Mouse (Mus musculus) A20 (cell line): ENCODE data around the gene Cfl1.

ENCODE experiments used
- DNase-seq: peaks from one replicate; pipeline ENCODE4 v3.0.0-alpha.2; 2011; ENCODE audit warnings: low read depth, low spot score

Gene Cfl1

GRCm38 (mm10) chr19:5465037-5465436, 25.2 kb upstream of the Cfl1 start:
- DNase-seq: no peak

DNA sequence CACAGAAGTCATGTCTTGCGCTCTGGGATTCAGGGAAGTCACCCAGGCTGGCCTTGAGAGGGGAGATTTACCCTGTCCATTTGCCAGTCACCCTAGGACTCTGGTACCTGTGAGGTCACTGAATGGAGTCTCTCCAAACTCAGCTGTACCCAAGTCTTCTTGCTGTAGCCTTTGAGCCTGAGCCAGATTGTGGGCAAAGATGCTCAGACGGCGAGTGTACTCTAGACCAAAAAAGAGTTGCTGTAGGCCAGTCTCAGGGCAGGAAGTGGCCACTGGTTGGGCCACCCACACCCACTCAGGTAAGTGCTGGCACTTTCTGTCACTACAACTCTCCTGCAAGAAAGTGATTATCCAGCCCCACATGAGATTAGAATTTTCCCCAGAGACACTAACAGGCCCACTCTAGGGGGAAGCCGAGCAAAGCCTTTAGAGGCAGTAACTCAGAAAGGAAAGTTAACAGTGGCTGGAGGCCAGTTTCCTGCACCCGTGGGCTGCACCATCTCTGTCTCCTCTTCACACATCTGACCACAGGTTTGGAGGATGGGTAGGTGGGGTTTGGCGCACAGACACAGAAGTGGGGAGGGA, 23.2 kb upstream of the Cfl1 start:
- no peak for DNase-seq

DNA sequence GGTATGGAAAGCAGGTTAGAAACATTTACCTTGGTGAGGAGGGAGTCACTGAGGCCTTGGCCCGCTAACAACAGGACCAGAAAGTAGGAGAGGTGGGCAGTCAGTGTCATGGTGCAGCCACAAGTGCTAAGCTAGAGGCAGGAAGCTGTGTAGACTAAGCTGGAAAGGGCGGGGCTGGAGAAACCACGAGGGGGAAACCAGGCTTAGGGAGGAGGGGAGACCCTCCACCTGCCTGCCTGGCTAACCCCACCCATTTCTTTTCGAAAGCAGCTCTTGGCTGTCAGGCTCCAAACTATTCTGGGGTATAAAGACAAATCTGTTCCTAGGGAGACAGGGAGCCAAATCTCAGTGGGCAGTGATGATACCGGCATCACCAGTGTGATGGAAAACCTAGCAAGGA, 21.9 kb upstream of the Cfl1 start, which contains the start of gene Ctsw:
Ctsw (minus strand) TSS at position 134 of the 400 bp plus-strand sequence.
- DNase-seq: no peak

- DNase-seq: no peak
Observed at GRCm38 (mm10) chr19:5471846-5472245, 18.4 kb upstream of the Cfl1 start.

DNA sequence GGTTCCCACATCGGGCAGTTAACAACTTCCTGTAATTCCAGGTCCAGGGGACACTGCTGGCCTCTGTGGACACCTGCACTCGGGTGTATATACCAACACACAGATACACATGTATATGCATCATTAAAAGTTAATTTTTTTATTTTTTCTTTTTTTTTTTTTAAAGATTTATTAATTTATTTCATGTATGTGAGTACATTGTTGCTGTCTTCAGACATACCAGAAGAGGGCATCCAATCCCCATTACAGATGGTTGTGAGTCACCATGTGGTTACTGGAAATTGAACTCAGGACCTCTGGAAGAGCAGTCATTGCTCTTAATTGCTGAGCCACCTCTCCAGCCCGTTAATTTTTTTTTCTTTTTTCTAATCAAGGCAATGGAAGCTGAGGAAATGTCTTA, 17.4 kb upstream of the Cfl1 start:
- DNase-seq: peak; percentile 36

DNA sequence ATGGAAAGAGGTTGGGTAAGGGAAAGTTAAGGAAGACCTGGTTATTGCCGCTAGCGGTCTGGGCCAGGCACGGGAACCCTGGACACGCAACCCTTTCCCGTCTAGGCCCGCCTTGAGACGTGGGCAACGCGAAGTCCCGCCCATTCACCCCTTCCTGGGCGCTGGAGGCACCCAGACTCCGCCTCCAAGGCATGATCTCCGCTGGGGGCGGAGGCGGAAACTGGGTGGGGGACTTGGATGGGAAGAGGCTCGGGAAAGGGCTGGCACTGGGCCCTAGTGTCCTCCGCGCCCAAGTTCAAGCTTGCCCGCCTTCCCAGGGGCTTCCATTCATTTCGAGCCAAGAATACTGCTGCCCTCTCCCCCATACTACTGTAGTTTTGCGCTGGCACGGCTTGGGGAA, 16.5 kb upstream of the Cfl1 start, which contains the start of gene Efemp2:
Efemp2 (plus strand) TSS at position 235 of the 400 bp plus-strand sequence.
- no peak for DNase-seq

DNA sequence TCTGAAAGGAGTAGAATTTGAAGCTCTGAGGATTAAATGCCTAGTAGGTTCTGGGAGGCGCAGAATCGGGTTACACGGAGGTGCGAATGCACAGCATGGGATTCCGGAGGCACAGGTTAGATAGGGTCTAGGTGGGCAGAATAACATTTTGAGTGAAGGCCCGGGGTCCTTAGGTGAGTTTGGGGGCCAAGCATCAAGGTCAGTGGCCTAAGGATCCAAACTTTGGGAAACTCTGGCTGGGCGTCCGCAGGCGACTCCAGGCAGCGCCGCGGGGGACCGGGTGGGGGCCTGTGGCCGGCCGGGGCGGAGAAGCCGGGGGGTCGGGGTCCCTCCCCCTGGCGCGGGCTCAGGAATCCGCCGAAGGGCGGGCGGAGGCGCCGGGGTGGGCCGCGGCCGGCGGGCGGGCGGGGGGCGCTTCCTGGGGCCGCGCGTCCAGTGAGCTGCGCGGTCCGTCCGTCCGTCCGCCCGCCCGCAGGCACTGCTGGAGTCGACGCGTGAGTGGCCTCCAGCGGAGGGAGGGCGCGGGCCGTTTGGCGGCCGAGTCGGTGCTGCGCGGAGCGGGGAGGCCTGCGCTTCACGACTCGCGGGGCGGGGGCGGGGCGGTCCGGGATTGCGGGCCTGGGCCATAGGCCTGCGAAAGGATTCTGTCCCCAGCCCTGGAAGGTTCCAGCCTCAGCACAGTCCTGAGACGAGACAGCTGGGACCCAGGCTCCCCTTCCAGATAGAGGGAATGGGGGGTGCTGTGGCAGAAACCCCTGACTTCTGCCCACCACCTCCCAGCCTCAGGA, 15.8 kb upstream of the Cfl1 start:
- no peak for DNase-seq

- DNase-seq: no peak
Observed at GRCm38 (mm10) chr19:5475069-5475714, 15.1 kb upstream of the Cfl1 start.

DNA sequence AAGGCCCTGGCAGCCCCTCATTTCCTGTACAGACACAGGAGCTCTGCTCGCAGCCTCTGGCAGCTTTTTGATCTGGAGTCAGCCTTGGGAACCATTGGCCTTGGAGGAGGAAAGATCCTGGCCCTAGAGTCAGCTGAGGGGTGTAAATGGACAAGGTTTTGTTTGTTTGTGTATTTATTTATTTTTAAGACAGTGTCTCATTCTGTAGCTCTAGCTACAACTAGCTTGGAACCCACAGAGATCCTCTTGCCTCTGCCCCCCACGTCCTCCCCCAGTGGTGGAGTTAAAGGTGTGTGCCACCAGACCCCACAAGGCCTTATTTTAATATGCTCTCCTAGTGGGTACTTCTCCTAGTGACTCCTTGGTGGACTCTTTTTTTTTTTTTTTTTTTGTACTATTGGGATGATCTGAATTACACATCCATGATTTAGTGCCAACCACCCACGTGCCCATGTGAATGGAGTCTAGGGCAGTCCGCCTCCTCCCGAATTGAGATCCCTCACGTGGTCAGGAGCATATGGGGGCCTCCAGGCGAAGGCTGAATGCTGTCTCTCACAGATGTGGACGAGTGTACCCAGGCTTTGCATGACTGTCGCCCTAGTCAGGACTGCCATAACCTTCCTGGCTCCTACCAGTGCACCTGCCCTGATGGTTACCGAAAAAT, 13.1 kb upstream of the Cfl1 start:
- no peak for DNase-seq

DNA sequence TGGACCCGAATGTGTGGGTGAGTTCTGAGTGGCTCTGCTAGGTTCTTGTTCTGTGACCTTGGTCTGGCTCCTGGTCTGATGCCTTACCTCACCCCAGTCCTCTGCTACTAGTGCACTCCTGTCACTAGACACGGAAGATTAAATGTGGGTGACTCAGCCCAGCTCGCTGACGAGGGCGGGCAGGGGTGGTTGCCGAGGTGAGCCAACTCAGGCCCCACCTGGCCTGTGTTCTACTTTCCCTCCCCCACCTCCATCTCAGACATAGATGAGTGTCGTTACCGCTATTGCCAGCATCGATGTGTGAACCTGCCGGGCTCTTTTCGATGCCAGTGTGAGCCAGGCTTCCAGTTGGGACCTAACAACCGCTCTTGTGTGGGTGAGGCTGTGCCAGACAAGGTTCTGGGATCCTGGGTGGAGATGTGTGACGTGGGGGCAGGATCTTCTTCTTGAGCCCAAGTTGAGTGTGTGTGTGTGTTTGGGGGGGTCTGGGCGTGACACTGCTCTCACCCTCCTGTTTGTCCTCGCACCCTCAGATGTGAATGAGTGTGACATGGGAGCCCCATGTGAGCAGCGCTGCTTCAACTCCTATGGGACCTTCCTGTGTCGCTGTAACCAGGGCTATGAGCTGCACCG, 12.5 kb upstream of the Cfl1 start:
- DNase-seq: no peak

DNA sequence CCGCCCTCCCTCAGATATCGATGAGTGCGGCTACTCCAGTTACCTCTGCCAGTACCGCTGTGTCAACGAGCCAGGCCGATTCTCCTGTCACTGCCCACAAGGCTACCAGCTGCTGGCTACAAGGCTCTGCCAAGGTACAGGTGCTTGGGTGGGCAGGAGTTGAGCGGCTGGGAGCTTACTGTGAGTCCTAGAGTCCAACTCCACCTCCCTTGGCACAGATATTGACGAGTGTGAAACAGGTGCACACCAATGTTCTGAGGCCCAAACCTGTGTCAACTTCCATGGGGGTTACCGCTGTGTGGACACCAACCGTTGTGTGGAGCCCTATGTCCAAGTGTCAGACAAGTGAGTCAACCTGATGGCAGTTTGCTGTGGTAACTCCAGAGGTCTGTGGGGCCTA, 10.2 kb upstream of the Cfl1 start:
- no peak for DNase-seq

GRCm38 (mm10) chr19:5481398-5481797, 8.9 kb upstream of the Cfl1 start:
- DNase-seq: no peak

GRCm38 (mm10) chr19:5483386-5484359, 6.6 kb upstream of the Cfl1 start:
- DNase-seq: no peak

DNA sequence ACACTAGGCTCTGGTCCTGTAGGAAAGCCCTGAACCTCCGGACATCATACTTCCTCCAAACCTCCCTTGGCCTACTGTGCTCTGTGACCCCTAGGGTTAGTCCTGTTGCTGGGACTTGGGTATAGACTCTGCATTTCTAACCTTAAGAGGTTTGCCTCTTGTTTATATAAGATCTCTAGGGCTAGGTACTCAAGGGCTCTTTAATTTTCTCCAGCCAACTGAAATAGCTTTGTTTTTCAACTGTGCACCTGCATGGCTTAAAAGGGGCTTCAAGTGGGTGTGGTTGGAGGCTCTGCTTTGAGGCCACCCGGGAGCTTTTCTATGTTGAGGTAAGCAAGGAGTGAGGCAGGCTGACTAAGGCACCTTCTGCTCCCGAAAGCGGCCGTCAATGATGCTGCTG, 5.8 kb upstream of the Cfl1 start:
- DNase-seq: no peak

GRCm38 (mm10) chr19:5485371-5485770, 4.9 kb upstream of the Cfl1 start:
- no peak for DNase-seq

GRCm38 (mm10) chr19:5485821-5486220, 4.4 kb upstream of the Cfl1 start:
- DNase-seq: no peak

DNA sequence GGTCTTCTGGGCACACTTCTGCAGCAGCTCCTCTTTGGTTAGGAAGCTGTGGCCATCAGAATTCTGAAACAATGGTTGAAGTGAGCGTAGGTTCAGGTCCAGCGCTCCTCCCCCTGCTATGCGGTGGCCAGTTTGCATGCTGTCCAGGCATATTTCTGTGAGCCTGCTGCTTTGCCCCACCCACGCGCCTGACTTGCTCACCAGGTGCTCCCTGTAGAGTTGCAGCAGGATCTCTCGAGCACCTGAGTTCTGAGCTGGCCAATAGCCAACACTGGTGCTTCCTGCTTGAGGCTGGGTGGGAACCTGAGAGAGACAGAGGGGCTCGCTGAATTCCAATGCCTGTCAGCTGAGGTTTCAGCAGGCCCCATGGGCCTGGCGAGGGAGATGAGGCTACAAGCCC, 4.0 kb upstream of the Cfl1 start:
- no peak for DNase-seq

- no peak for DNase-seq
Observed at GRCm38 (mm10) chr19:5486771-5487170, 3.5 kb upstream of the Cfl1 start.

DNA sequence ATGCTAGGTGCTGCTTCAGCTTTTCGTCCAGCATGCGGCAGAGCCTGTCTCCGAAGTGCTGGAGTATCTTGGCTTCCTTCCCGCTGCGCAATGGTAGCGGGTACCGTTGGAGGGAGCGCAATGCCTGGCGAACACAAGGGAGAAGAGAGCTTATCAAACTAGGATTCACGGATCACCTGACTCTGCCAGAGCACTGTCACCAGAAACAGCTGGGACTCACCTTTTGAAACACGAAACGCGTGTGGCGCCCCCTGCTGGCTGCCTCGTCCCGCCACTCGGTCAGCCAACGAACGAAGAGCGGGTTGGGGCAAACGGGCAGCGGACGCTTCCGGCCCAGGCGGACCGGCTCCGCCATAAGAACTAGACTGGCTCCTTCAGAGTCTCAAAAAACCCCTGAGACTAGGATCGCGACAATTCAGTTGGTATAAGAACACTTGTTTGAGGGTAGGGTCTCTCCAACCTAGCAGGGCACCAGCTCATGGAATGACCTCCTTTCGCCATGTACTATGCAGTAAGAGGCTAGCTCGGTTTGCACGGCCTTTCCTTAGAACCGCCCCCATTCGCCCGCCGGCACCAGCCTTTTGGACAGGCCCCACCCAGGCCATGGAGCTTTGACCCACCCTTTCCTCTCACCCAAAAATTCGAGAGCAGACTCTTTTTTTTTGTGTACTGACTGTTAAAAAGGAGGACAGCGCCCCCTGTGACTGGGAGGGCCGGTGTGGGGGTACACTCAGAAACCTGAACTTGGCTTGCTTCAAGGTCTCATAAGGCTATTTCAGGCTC, 2.3 kb upstream of the Cfl1 start, which contains the start of gene Mus81:
Mus81 (minus strand) TSS at position 635 of the 783 bp plus-strand sequence.
- peak; percentile 97 for DNase-seq
